Mouse (Mus musculus) C2C12 (cell line): ENCODE data around the gene Tmem230. TPM values are rescaled to one million over a fixed set of nuclear protein-coding genes. Genes with fewer than 3 reads are reported as not detected.
A peak's percentile ranks its signal among the peaks of the same experiment; 100 is the strongest.
"Not testable (repeated sequence)": the region's sequence is repeated elsewhere in the genome, so short reads cannot be mapped to it uniquely, and the experiment has no call there.

Experiments used
- H3K27me3 ChIP-seq: one replicate; pipeline ENCODE4 v1.6.1; 2011; ENCODE audit not compliant: control insufficient read depth, insufficient read depth, insufficient read length
- H3K36me3 ChIP-seq: one replicate; pipeline ENCODE4 v1.6.1; 2011; ENCODE audit not compliant: control insufficient read depth, insufficient read depth
- H3K4me3 ChIP-seq: one replicate; pipeline ENCODE4 v1.5.1; 2011; ENCODE audit warnings: mild to moderate bottlenecking, control low read depth; ENCODE audit not compliant: poor library complexity, insufficient read depth, severe bottlenecking
- H3K79me2 ChIP-seq: one replicate; pipeline ENCODE4 v1.6.1; 2011; ENCODE audit not compliant: control insufficient read depth, insufficient read depth
- H3K79me3 ChIP-seq: one replicate; pipeline ENCODE4 v1.6.1; 2011; ENCODE audit warnings: low read depth, control low read depth
- H3ac ChIP-seq: one replicate; pipeline ENCODE3; 2011; ENCODE audit warnings: low read depth; ENCODE audit not compliant: control insufficient read depth, insufficient read length
- CEBPB ChIP-seq: IDR thresholded peaks from one replicate; pipeline ENCODE4 v1.6.1; 2011; ENCODE audit warnings: low read depth, mild to moderate bottlenecking, control low read depth, moderate library complexity
- CTCF ChIP-seq: IDR thresholded peaks from one replicate; pipeline ENCODE4 v1.5.1; 2011; ENCODE audit not compliant: control insufficient read depth, insufficient read depth, insufficient read length
- FOSL1 ChIP-seq: IDR thresholded peaks from one replicate; pipeline ENCODE4 v1.8.0; 2011; ENCODE audit warnings: mild to moderate bottlenecking, low read length; ENCODE audit not compliant: poor library complexity, insufficient read depth, severe bottlenecking
- MAX ChIP-seq: IDR thresholded peaks from one replicate; pipeline ENCODE4 v1.6.1; 2011; ENCODE audit warnings: mild to moderate bottlenecking, control low read depth
- MYOD1 ChIP-seq: IDR thresholded peaks from one replicate; pipeline ENCODE4 v1.6.1; 2011; ENCODE audit warnings: low read depth; ENCODE audit not compliant: control insufficient read depth, insufficient read length
- long read RNA-seq, 2 experiments: library from polyadenylated mRNA; unstranded; transcript quantifications; one replicate each; pipeline ENCODE4 v2.0.0; 2019 to 2020
- polyA plus RNA-seq: library from polyadenylated mRNA; unstranded; fragments of >200 nt; fragmentation: generic; extraction: Trizol; gene quantifications from one replicate; pipeline ENCODE4 v1.2.1, GENCODE M21; 2012; ENCODE audit warnings: missing spikeins

Tmem230 gene
- 29.1 TPM for polyA plus RNA-seq
- long read RNA-seq, experiment 1, transcript Tmem230-201 (4 exons, 1,612 nt) = major isoform, 32 of 42 reads
- long read RNA-seq, experiment 1, partial matches to known transcripts = 0 of 42 reads
- long read RNA-seq, experiment 1, other reads (novel, unspliced or antisense) = 6 of 42 reads
- long read RNA-seq, experiment 2, transcript Tmem230-201 (4 exons, 1,612 nt) = major isoform, 48 of 59 reads
- long read RNA-seq, experiment 2, partial matches to known transcripts = 1 of 59 reads
- long read RNA-seq, experiment 2, other reads (novel, unspliced or antisense) = 4 of 59 reads

- H3K27me3 ChIP-seq = no peaks in the 10 kb centered on the region
- peak within 1 kb of the TSS; percentile 59 for H3K4me3 ChIP-seq
- H3ac ChIP-seq = peak within 1 kb of the TSS; percentile 77
- peaks cover 63% of the 10 kb centered on the region for H3K79me2 ChIP-seq
- H3K36me3 ChIP-seq = peaks cover 73% of the 10 kb centered on the region
- peaks cover 29% of the 10 kb centered on the region for H3K79me3 ChIP-seq
- TF ChIP-seq CEBPB (no peak), MAX (peak; percentile 98)
Measured at GRCm38 (mm10) chr2:132247539-132248313, at the start of gene Tmem230. Gene Tmem230 (minus strand): TSS chr2:132247807.

GRCm38 (mm10) chr2:132293694-132294450 lies 46.3 kb upstream of the Tmem230 start:
- H3K4me3 ChIP-seq = no peak overlapping the region
- no peak overlapping the region for H3ac ChIP-seq
- peaks cover 28% of the 10 kb centered on the region for H3K36me3 ChIP-seq
- no peak for TF ChIP-seq MYOD1
- H3K27me3 ChIP-seq = no peaks in the 10 kb centered on the region
- H3K79me2 ChIP-seq = peaks cover 49% of the 10 kb centered on the region
- peaks cover 16% of the 10 kb centered on the region for H3K79me3 ChIP-seq

GRCm38 (mm10) chr2:132292083-132292482 lies 44.5 kb upstream of the Tmem230 start:
- Histone ChIP-seq H3K4me3 (no peak overlapping the region), H3K79me2 (peaks cover 67% of the 10 kb centered on the region), H3K27me3 (no peaks in the 10 kb centered on the region), H3K79me3 (peaks cover 31% of the 10 kb centered on the region), H3ac (no peak overlapping the region), H3K36me3 (peaks cover 18% of the 10 kb centered on the region)
- TF ChIP-seq FOSL1 (no peak), CTCF (no peak)

GRCm38 (mm10) chr2:132291265-132291664 lies 43.7 kb upstream of the Tmem230 start:
- Histone ChIP-seq H3K36me3 (peaks cover 18% of the 10 kb centered on the region), H3K79me3 (peaks cover 31% of the 10 kb centered on the region), H3K79me2 (peaks cover 68% of the 10 kb centered on the region), H3K27me3 (no peaks in the 10 kb centered on the region), H3ac (no peak overlapping the region), H3K4me3 (no peak overlapping the region)
- TF ChIP-seq CEBPB = no peak
- no peak for TF ChIP-seq FOSL1
- no peak for TF ChIP-seq MAX

GRCm38 (mm10) chr2:132290808-132291207 lies 43.2 kb upstream of the Tmem230 start:
- TF ChIP-seq MYOD1 (no peak), CEBPB (no peak)

GRCm38 (mm10) chr2:132289213-132289612 lies 41.6 kb upstream of the Tmem230 start:
- H3K27me3 ChIP-seq, H3K4me3 ChIP-seq, H3K36me3 ChIP-seq, H3ac ChIP-seq: not testable (repeated sequence)
- peaks cover 88% of the 10 kb centered on the region for H3K79me2 ChIP-seq
- peaks cover 34% of the 10 kb centered on the region for H3K79me3 ChIP-seq

More at GRCm38 (mm10) chr2:132290808-132291207, 43.2 kb upstream of the Tmem230 start:
- Histone ChIP-seq H3K79me2 (peaks cover 72% of the 10 kb centered on the region), H3K27me3 (no peaks in the 10 kb centered on the region), H3K79me3 (peaks cover 31% of the 10 kb centered on the region), H3K4me3 (no peak overlapping the region), H3K36me3 (peaks cover 18% of the 10 kb centered on the region), H3ac (no peak overlapping the region)
